Mouse (Mus musculus) heart, embryonic 15.5 days (tissue): ENCODE measurements at regions not wholly inside any gene's neighbourhood (a gene's known extent, or its start where the extent isn't known, plus 50 kb on each side); places are given as distances from the start of the nearest gene placed in this dataset.

ENCODE experiments used
- ATAC-seq: fragments of 200-750 bp; cut with Nextera tagmentation; replicated peaks from 2 replicates; pipeline ENCODE4 v1.8.0; 2017; ENCODE audit warnings: low read depth, moderate TSS enrichment; ENCODE audit not compliant: insufficient number of reproducible peaks, insufficient read depth, low FRiP score
- H3K27ac ChIP-seq: fragments of 300-500 bp; sonication (generic); 2 replicates; pipeline ENCODE4 v1.5.1; 2015; ENCODE audit warnings: mild to moderate bottlenecking, inconsistent platforms
- H3K27me3 ChIP-seq: fragments of 300-500 bp; sonication (generic); 2 replicates; pipeline ENCODE4 v1.6.1; 2015; ENCODE audit warnings: inconsistent platforms
- H3K36me3 ChIP-seq: fragments of 300-500 bp; sonication (generic); 2 replicates; pipeline ENCODE4 v1.6.1; 2015; ENCODE audit warnings: mild to moderate bottlenecking, inconsistent platforms
- H3K4me1 ChIP-seq: fragments of 300-500 bp; sonication (generic); replicated peaks from 2 replicates; pipeline ENCODE4 v1.6.1; 2015; ENCODE audit warnings: inconsistent platforms
- H3K4me2 ChIP-seq: fragments of 300-500 bp; sonication (generic); 2 replicates; pipeline ENCODE4 v1.6.1; 2015; ENCODE audit warnings: inconsistent platforms, mild to moderate bottlenecking, moderate library complexity
- H3K4me3 ChIP-seq: fragments of 300-500 bp; sonication (generic); 2 replicates; pipeline ENCODE4 v1.5.1; 2015; ENCODE audit warnings: mild to moderate bottlenecking, inconsistent platforms
- H3K9ac ChIP-seq: fragments of 300-500 bp; sonication (generic); 2 replicates; pipeline ENCODE4 v1.6.1; 2015; ENCODE audit warnings: mild to moderate bottlenecking, inconsistent platforms
- H3K9me3 ChIP-seq: fragments of 300-500 bp; sonication (generic); replicated peaks from 2 replicates; pipeline ENCODE4 v1.6.1; 2016; ENCODE audit warnings: inconsistent platforms
- WGBS: fragments of 180-500 bp; shearing (Covaris S2); methylation state at CpG from one replicate; pipeline ENCODE4 v1.1.7; 2015; ENCODE audit warnings: mixed read lengths; 5-methylcytosine and 5-hydroxymethylcytosine counted together

GRCm38 (mm10) chr8:54330106-54330505 is 199.3 kb upstream of the Asb5 start:
- H3K27me3 ChIP-seq: no peaks in the 10 kb centered on the region
- H3K9me3 ChIP-seq: no peaks in the 10 kb centered on the region
- H3K4me3 ChIP-seq: no peak overlapping the region
- H3K36me3 ChIP-seq: no peaks in the 10 kb centered on the region
- no peaks in the 10 kb centered on the region for H3K4me1 ChIP-seq
- H3K9ac ChIP-seq: no peak overlapping the region
- ATAC-seq: no peak
- no peak overlapping the region for H3K4me2 ChIP-seq
- no peak overlapping the region for H3K27ac ChIP-seq
- WGBS: 55% methylated on average over 1 of the region's 1 CpGs

DNA sequence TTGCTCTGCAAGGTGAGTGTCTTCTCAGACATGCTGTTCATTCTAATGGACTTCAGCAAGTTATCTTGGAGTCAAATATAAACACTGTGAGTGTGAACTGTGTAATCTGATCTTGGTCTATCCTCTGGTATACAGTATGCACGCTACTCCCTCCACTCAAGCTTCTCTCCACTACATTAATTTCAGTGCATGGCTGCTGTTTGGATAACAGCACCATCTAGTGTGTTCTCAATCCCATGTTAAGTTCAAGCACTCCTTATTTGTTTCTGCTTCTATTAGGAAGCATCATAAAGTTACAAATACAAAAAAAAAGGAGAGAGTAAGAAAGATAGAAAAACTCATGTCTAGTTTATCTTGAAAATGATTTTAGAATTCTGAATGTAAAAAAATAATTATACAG is 197.5 kb upstream of the Asb5 start:
- H3K4me2 ChIP-seq: no peak overlapping the region
- H3K9ac ChIP-seq: no peak overlapping the region
- H3K9me3 ChIP-seq: no peaks in the 10 kb centered on the region
- no peaks in the 10 kb centered on the region for H3K27me3 ChIP-seq
- no peak overlapping the region for H3K27ac ChIP-seq
- H3K4me3 ChIP-seq: no peak overlapping the region
- 32% methylated on average over 1 of the region's 1 CpGs for WGBS
- ATAC-seq: no peak
- H3K36me3 ChIP-seq: no peaks in the 10 kb centered on the region
- no peaks in the 10 kb centered on the region for H3K4me1 ChIP-seq

GRCm38 (mm10) chr8:54351123-54351522 is 178.3 kb upstream of the Asb5 start:
- H3K27me3 ChIP-seq: no peaks in the 10 kb centered on the region
- no peak overlapping the region for H3K9ac ChIP-seq
- H3K9me3 ChIP-seq: no peaks in the 10 kb centered on the region
- no peak for ATAC-seq
- no peak overlapping the region for H3K4me2 ChIP-seq
- no peaks in the 10 kb centered on the region for H3K4me1 ChIP-seq
- H3K27ac ChIP-seq: no peak overlapping the region
- no peak overlapping the region for H3K4me3 ChIP-seq
- WGBS: 82% methylated on average over 6 of the region's 6 CpGs
- no peaks in the 10 kb centered on the region for H3K36me3 ChIP-seq

DNA sequence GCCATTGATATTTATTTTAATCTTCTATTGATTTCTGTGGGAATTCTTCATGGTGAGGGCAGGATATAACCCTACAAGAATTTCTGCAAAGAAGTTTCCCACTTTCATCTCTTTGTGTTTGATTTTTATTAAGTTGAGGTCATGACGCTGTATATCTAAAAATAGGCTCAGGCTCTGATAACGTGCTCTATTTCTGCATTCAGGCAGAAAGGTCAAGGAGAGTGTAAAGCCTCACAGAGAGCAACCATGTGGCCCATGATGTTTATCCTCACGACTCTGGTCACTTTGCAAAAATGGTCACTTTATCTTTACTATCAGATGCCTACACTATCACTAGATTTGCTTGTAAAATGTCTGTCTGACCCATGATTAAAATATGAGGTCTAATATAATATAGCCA is 167.7 kb upstream of the Asb5 start:
- no peak for ATAC-seq
- WGBS: 9% methylated on average over 3 of the region's 3 CpGs
- H3K27ac ChIP-seq: no peak overlapping the region

DNA sequence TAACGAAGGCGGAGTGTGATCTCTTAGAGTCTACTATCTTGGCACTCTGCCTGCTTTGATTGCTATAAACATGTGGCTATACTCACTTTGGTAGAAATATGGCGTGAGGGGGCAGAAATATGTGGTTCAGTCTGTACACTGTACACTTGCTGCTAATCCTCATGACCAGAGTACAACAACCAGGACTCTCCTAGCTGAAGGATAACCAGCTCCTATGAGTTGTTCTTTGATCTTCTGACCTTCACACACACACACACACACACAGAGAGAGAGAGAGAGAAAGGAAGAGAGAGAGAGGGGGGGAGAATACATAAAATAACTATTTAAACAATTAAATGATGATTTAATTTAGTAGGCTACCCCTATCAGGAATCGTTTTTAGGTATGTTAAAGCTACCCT is 158.9 kb upstream of the Asb5 start:
- WGBS: 77% methylated on average over 4 of the region's 4 CpGs
- Histone ChIP-seq H3K4me1 (no peaks in the 10 kb centered on the region), H3K36me3 (no peaks in the 10 kb centered on the region), H3K4me2 (no peak overlapping the region), H3K4me3 (no peak overlapping the region), H3K9me3 (no peaks in the 10 kb centered on the region), H3K27ac (no peak overlapping the region), H3K27me3 (no peaks in the 10 kb centered on the region), H3K9ac (no peak overlapping the region)
- ATAC-seq: no peak

More for the DNA sequence above, 167.7 kb upstream of the Asb5 start:
- Histone ChIP-seq H3K36me3 (no peaks in the 10 kb centered on the region), H3K4me2 (no peak overlapping the region), H3K9me3 (no peaks in the 10 kb centered on the region), H3K9ac (no peak overlapping the region), H3K4me1 (peaks cover 2% of the 10 kb centered on the region; the same call in 1 of the 2 replicates), H3K27me3 (no peaks in the 10 kb centered on the region), H3K4me3 (no peak overlapping the region)

- WGBS: 35% methylated on average over 2 of the region's 2 CpGs
- Histone ChIP-seq H3K9ac (no peak overlapping the region), H3K4me3 (no peak overlapping the region), H3K4me2 (no peak overlapping the region), H3K4me1 (no peaks in the 10 kb centered on the region), H3K27me3 (no peaks in the 10 kb centered on the region), H3K27ac (no peak overlapping the region), H3K36me3 (no peaks in the 10 kb centered on the region), H3K9me3 (no peaks in the 10 kb centered on the region)
- no peak for ATAC-seq
Measured at GRCm38 (mm10) chr8:54371073-54371472, 158.3 kb upstream of the Asb5 start.

GRCm38 (mm10) chr8:54372921-54373320 is 156.5 kb upstream of the Asb5 start:
- Histone ChIP-seq H3K9me3 (no peaks in the 10 kb centered on the region), H3K27ac (no peak overlapping the region), H3K27me3 (no peaks in the 10 kb centered on the region), H3K9ac (no peak overlapping the region), H3K36me3 (no peaks in the 10 kb centered on the region), H3K4me2 (no peak overlapping the region), H3K4me1 (no peaks in the 10 kb centered on the region), H3K4me3 (no peak overlapping the region)
- ATAC-seq: no peak
- WGBS: 64% methylated on average over 1 of the region's 1 CpGs

GRCm38 (mm10) chr8:54375373-54376098 is 153.8 kb upstream of the Asb5 start:
- H3K27ac ChIP-seq: peak overlapping the region; percentile 40; the same call in 1 of the 2 replicates
- WGBS: 34% methylated on average over 3 of the region's 3 CpGs

DNA sequence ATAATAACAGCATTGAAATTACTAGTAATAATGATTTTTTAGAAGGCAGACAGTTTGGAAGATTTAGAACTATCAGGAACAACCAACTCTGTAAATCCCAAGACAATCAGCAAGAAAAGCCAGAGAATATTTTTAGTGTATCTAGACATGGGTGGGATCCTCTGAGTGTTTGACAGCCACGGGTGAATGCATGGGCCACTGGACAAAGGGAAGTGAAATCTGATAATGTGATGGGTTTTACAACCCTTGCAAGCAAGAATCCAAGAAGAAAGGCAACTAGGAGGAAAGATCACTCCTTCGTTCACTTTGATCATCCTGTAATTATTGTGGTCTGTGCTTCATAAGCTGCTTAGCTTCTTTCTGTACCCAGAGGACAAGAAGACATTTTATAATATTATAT is 149.2 kb upstream of the Asb5 start:
- ATAC-seq: no peak
- H3K27me3 ChIP-seq: no peaks in the 10 kb centered on the region

More at GRCm38 (mm10) chr8:54375373-54376098, 153.8 kb upstream of the Asb5 start:
- Histone ChIP-seq H3K9me3 (no peaks in the 10 kb centered on the region), H3K9ac (no peak overlapping the region), H3K36me3 (no peaks in the 10 kb centered on the region), H3K4me2 (no peak overlapping the region), H3K4me3 (no peak overlapping the region), H3K27me3 (no peaks in the 10 kb centered on the region), H3K4me1 (no peaks in the 10 kb centered on the region)
- no peak for ATAC-seq

GRCm38 (mm10) chr8:54392866-54393265 is 136.5 kb upstream of the Asb5 start:
- ATAC-seq: no peak
- Histone ChIP-seq H3K4me3 (no peak overlapping the region), H3K4me2 (no peak overlapping the region), H3K9me3 (no peaks in the 10 kb centered on the region), H3K9ac (no peak overlapping the region), H3K4me1 (peaks cover 10% of the 10 kb centered on the region), H3K36me3 (no peaks in the 10 kb centered on the region), H3K27ac (no peak overlapping the region), H3K27me3 (no peaks in the 10 kb centered on the region)

More for the DNA sequence above, 149.2 kb upstream of the Asb5 start:
- no peak overlapping the region for H3K4me2 ChIP-seq
- H3K36me3 ChIP-seq: no peaks in the 10 kb centered on the region
- H3K4me1 ChIP-seq: no peaks in the 10 kb centered on the region
- H3K27ac ChIP-seq: no peak overlapping the region
- no peak overlapping the region for H3K9ac ChIP-seq
- no peak overlapping the region for H3K4me3 ChIP-seq
- WGBS: 47% methylated on average over 2 of the region's 2 CpGs
- H3K9me3 ChIP-seq: no peaks in the 10 kb centered on the region

GRCm38 (mm10) chr8:54393466-54394197 is 135.7 kb upstream of the Asb5 start:
- H3K4me2 ChIP-seq: 0 out of 2 replicates have a peak overlapping the region, but pooled peaks have one; percentile 6
- H3K4me1 ChIP-seq: peaks cover 10% of the 10 kb centered on the region
- no peaks in the 10 kb centered on the region for H3K27me3 ChIP-seq
- peak; percentile 75 for ATAC-seq
- no peak overlapping the region for H3K9ac ChIP-seq
- peak overlapping the region; percentile 16; the same call in 1 of the 2 replicates for H3K27ac ChIP-seq
- no peak overlapping the region for H3K4me3 ChIP-seq
- WGBS: 35% methylated on average over 12 of the region's 12 CpGs
- H3K36me3 ChIP-seq: no peaks in the 10 kb centered on the region
- H3K9me3 ChIP-seq: no peaks in the 10 kb centered on the region

GRCm38 (mm10) chr8:54405723-54406122 is 123.7 kb upstream of the Asb5 start:
- Histone ChIP-seq H3K9me3 (no peaks in the 10 kb centered on the region), H3K4me2 (no peak overlapping the region), H3K9ac (no peak overlapping the region), H3K4me3 (no peak overlapping the region), H3K4me1 (no peaks in the 10 kb centered on the region), H3K36me3 (no peaks in the 10 kb centered on the region), H3K27me3 (no peaks in the 10 kb centered on the region), H3K27ac (no peak overlapping the region)
- no peak for ATAC-seq
- WGBS: 58% methylated on average over 2 of the region's 2 CpGs
